Mouse (Mus musculus) hindbrain, postnatal 0 days (tissue): Measurements from ENCODE around the gene Mat1a. TPM values are rescaled to one million over a fixed set of nuclear protein-coding genes. Genes with fewer than 3 reads are reported as not detected.

Experiments used
- ATAC-seq: fragments of 200-750 bp; cut with Nextera tagmentation; 2 replicates; pipeline ENCODE4 v1.8.0; 2017; ENCODE audit warnings: mild to moderate bottlenecking, moderate TSS enrichment, moderate library complexity
- DNase-seq: peaks from one replicate; pipeline ENCODE4 v3.0.0-alpha.2; 2015; ENCODE audit warnings: low spot score
- H3K27ac ChIP-seq: fragments of 300-500 bp; sonication (generic); 2 replicates; pipeline ENCODE4 v1.5.1; 2014; ENCODE audit warnings: mild to moderate bottlenecking
- H3K27me3 ChIP-seq: fragments of 300-500 bp; sonication (generic); 2 replicates; pipeline ENCODE4 v1.6.1; 2014; ENCODE audit warnings: low read length, mixed read lengths; ENCODE audit not compliant: insufficient read depth
- H3K36me3 ChIP-seq: fragments of 300-500 bp; sonication (generic); 2 replicates; pipeline ENCODE4 v1.6.1; 2014; ENCODE audit warnings: low read length, mixed read lengths; ENCODE audit not compliant: insufficient read depth
- H3K4me1 ChIP-seq: fragments of 300-500 bp; sonication (generic); 2 replicates; pipeline ENCODE4 v1.6.1; 2014; ENCODE audit warnings: antibody characterized with exemption, low read length, mixed read lengths; ENCODE audit not compliant: insufficient read depth
- H3K4me2 ChIP-seq: fragments of 300-500 bp; sonication (generic); 2 replicates; pipeline ENCODE4 v1.6.1; 2014; ENCODE audit warnings: low read depth, mild to moderate bottlenecking, low read length, moderate library complexity, mixed read lengths
- H3K4me3 ChIP-seq: fragments of 300-500 bp; sonication (generic); 2 replicates; pipeline ENCODE4 v1.5.1; 2014; ENCODE audit warnings: low read length
- H3K9ac ChIP-seq: fragments of 300-500 bp; sonication (generic); replicated peaks from 2 replicates; pipeline ENCODE4 v1.6.1; 2014; ENCODE audit warnings: mild to moderate bottlenecking, low read length, moderate library complexity, mixed read lengths
- H3K9me3 ChIP-seq: fragments of 300-500 bp; sonication (generic); 2 replicates; pipeline ENCODE4 v1.6.1; 2016; ENCODE audit warnings: low read length, mixed read lengths
- CTCF ChIP-seq: IDR thresholded peaks from 2 replicates; pipeline ENCODE4 v1.5.1; 2016; ENCODE audit warnings: antibody characterized with exemption, control low read depth, low read depth
- WGBS: fragments of 180-500 bp; shearing (Covaris S2); extraction: QIAGEN DNeasy Blood & Tissue Kit; methylation state at CpG from one replicate; pipeline ENCODE4 v1.1.7; 2014; 5-methylcytosine and 5-hydroxymethylcytosine counted together
- polyA plus RNA-seq: library from polyadenylated mRNA; unstranded; fragments of >200 nt; fragmentation: Nextera tagmentation; extraction: Ambion mirVana; gene quantifications from 2 replicates; pipeline ENCODE4 v1.2.1, GENCODE M21; 2015
- total RNA-seq: library from RNA; depleted of rRNA; stranded (reverse); fragments of >200 nt; gene quantifications from 2 replicates; pipeline ENCODE4 v1.2.3, GENCODE M21; 2014; rRNA removed

Gene Mat1a
- total and polyA plus RNA-seq, 2 experiments from 2014 or later = not detected

DNA sequence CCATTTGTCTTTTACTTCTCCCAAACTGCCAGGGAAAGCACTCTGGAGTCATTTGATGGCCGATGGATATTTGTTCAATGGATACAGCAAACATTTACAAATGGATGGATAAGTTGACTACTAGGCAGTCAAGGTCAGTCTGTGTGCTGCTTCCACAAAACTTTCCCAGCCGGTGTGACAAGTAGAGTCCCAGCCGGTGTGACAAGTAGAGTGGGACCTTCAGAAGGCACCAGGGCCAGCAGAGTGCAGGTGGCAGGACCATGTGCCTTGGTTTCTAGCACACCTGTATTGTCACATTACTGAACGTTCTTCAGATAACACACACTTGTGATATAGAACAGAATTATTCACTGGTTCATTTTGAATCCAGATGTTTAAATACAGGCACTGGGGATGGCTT lies 55.2 kb downstream of the Mat1a start:
- Histone ChIP-seq H3K27ac (no peak overlapping the region), H3K9me3 (no peaks in the 10 kb centered on the region), H3K4me3 (no peak overlapping the region), H3K36me3 (no peaks in the 10 kb centered on the region), H3K9ac (no peak overlapping the region), H3K4me2 (no peak overlapping the region), H3K27me3 (no peaks in the 10 kb centered on the region), H3K4me1 (no peaks in the 10 kb centered on the region)
- TF ChIP-seq CTCF = no peak
- no peak for DNase-seq
- no peak for ATAC-seq
- 90% methylated on average over 4 of the region's 4 CpGs for WGBS

DNA sequence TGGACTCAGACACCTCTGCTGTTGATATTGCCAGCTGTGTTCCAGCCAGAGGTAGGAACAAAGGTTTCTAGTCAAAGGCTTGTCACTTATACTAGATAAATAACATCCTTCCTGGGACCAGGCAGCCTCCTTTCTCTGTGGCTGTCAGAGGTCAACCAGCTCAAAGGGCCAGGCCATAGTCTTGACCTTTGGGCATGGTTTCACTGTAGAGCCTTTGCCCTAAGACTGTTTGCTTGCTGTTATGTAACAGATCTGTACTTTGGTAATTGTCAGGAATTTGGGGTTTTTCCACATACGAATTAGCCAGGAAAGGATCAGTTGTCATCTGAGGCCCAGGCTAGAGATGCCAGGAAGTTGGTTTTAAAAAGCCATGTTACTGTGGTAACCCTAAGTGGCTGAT lies 55.9 kb downstream of the Mat1a start:
- Histone ChIP-seq H3K4me1 (no peaks in the 10 kb centered on the region), H3K9me3 (no peaks in the 10 kb centered on the region), H3K27me3 (no peaks in the 10 kb centered on the region), H3K4me3 (no peak overlapping the region), H3K4me2 (no peak overlapping the region), H3K36me3 (no peaks in the 10 kb centered on the region), H3K9ac (no peak overlapping the region), H3K27ac (no peak overlapping the region)
- WGBS = 33% methylated on average over 1 of the region's 1 CpGs
- DNase-seq = no peak
- no peak for ATAC-seq
- TF ChIP-seq CTCF = no peak

DNA sequence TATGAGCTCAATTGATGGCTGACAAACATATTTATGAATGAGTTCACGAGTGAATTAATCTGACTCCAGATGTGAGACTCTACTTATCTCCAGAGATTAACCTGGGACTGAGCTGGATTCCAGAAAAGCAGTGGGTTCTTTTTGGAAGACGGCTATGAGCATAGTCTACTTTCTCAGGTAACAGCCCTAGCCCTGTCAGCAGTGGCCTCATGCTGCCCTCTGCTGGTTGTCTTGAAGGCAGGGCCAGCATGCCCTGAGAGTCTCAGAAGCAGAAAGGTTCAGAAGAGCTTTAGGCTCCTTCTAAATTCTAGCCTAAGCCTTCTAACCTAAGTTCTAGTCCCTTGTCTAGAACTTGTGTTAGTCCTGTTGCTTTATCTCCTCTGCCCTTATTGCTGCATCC lies 57.8 kb downstream of the Mat1a start:
- WGBS = 38% methylated on average over 2 of the region's 2 CpGs
- Histone ChIP-seq H3K4me3 (no peak overlapping the region), H3K36me3 (no peaks in the 10 kb centered on the region), H3K27ac (no peak overlapping the region), H3K9ac (no peak overlapping the region), H3K9me3 (no peaks in the 10 kb centered on the region), H3K27me3 (no peaks in the 10 kb centered on the region), H3K4me1 (no peaks in the 10 kb centered on the region), H3K4me2 (no peak overlapping the region)
- DNase-seq (peak; percentile 29), ATAC-seq (no peak)
- TF ChIP-seq CTCF = peak; percentile 68

DNA sequence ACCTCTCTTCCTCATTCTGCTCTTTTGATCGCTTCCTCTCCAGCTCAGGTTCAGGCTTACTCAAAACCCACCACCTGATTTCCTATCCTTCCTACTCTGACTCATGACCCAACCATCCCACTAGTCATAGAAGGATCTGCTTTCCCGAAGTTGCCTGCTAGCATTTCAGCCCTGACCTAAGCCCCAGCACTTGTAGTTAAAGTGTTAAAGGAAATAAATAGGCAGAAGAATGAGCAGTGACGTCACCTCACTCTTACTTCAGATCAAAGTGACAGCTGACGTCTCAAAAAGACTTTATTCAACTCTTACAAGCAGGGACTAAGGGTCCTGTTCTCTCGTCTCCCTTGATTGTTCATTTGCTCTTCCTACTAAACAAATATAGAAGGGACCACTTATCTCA lies 62.4 kb downstream of the Mat1a start:
- Histone ChIP-seq H3K4me3 (no peak overlapping the region), H3K27me3 (no peaks in the 10 kb centered on the region), H3K27ac (no peak overlapping the region), H3K4me1 (no peaks in the 10 kb centered on the region), H3K36me3 (no peaks in the 10 kb centered on the region), H3K4me2 (no peak overlapping the region), H3K9ac (no peak overlapping the region), H3K9me3 (no peaks in the 10 kb centered on the region)
- ATAC-seq (no peak), DNase-seq (no peak)
- TF ChIP-seq CTCF = no peak
- WGBS = 68% methylated on average over 5 of the region's 5 CpGs

DNA sequence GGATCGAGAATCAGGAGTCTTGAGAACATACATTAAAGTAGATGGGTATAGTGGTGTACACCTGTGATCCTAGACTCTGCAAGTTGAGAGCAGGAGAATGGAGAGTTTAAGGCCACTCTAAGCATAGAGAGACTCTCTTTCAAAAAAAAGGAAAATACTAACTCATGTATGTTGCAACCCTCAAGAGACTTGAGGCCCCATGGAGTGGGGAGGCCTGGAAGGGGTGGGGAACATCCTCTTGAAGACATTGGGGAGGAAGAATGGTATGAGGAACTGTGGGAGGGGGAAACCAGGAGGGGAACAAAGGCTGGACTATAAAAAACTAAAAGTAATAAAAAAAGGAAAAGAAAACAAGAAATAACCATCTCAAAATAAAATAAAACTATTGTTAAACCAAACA lies 63.7 kb downstream of the Mat1a start:
- ATAC-seq (no peak), DNase-seq (no peak)
- no peak for TF ChIP-seq CTCF
- no peaks in the 10 kb centered on the region for H3K4me1 ChIP-seq
- no peaks in the 10 kb centered on the region for H3K27me3 ChIP-seq
- no peak overlapping the region for H3K27ac ChIP-seq
- H3K36me3 ChIP-seq = no peaks in the 10 kb centered on the region
- 87% methylated on average over 1 of the region's 1 CpGs for WGBS
- no peak overlapping the region for H3K4me2 ChIP-seq
- no peak overlapping the region for H3K4me3 ChIP-seq
- H3K9ac ChIP-seq = no peak overlapping the region
- H3K9me3 ChIP-seq = no peaks in the 10 kb centered on the region

DNA sequence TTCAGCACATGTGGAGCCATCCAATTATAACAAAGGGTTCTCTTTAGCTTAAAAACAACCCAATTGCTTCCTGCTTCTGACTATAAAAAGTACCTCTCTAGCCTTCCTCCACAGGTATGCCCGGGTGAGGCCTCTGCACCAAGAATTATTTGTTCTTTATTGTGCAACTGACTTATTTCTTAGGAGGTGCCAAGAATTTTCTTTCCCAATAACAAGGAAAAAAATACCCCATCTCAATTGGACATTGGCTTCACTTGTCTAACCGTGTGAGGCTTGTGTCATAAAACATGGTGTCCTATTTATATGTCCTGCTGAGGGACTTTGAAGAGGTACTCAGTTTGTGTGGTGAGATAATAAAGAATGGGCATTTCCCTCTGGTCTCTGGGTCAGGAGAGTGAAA lies 65.7 kb downstream of the Mat1a start:
- WGBS = 93% methylated on average over 2 of the region's 2 CpGs
- Histone ChIP-seq H3K4me3 (no peak overlapping the region), H3K27ac (no peak overlapping the region), H3K27me3 (no peaks in the 10 kb centered on the region), H3K9ac (no peak overlapping the region), H3K36me3 (no peaks in the 10 kb centered on the region), H3K9me3 (no peaks in the 10 kb centered on the region), H3K4me1 (no peaks in the 10 kb centered on the region), H3K4me2 (no peak overlapping the region)
- DNase-seq (no peak), ATAC-seq (no peak)
- TF ChIP-seq CTCF = no peak

Other genes with a start within 250 kb of the Mat1a start
- gene Sh2d4b, start 211.8 kb upstream of the Mat1a start, total RNA-seq = 1.8 and 2.6 TPM in 2 replicates
- 0.54 and 0.63 TPM in 2 replicates for gene Sh2d4b, start 211.8 kb upstream of the Mat1a start, polyA plus RNA-seq
- gene Tspan14, start 138.2 kb upstream of the Mat1a start, total RNA-seq = 38.2 and 39.2 TPM in 2 replicates
- gene Tspan14, start 138.2 kb upstream of the Mat1a start, polyA plus RNA-seq = 30.4 and 35.2 TPM in 2 replicates
- 35.1 and 35.3 TPM in 2 replicates for gene Fam213a, start 91.2 kb upstream of the Mat1a start, total RNA-seq
- gene Fam213a, start 91.2 kb upstream of the Mat1a start, polyA plus RNA-seq = 109 and 118 TPM in 2 replicates
- not detected in 2 replicates for gene Dydc2, start 35.8 kb upstream of the Mat1a start, total RNA-seq
- gene Dydc2, start 35.8 kb upstream of the Mat1a start, polyA plus RNA-seq = 0.96 and 1.6 TPM in 2 replicates
- gene Dydc1, start 32.1 kb upstream of the Mat1a start, total RNA-seq = not detected in 2 replicates
- gene Dydc1, start 32.1 kb upstream of the Mat1a start, polyA plus RNA-seq = 0.43 TPM in 1 of 2 replicates, not detected in the other
- not detected in 2 replicates for gene Sftpa1, start 26.7 kb downstream of the Mat1a start, total RNA-seq
- not detected in 2 replicates for gene Sftpa1, start 26.7 kb downstream of the Mat1a start, polyA plus RNA-seq
- gene Mbl1, start 46.4 kb downstream of the Mat1a start, total RNA-seq = not detected in 2 replicates
- not detected in 2 replicates for gene Mbl1, start 46.4 kb downstream of the Mat1a start, polyA plus RNA-seq
- not detected in 2 replicates for gene Sftpd, start 80.1 kb downstream of the Mat1a start, total RNA-seq
- gene Sftpd, start 80.1 kb downstream of the Mat1a start, polyA plus RNA-seq = not detected in 2 replicates
- gene Gm2832, start 173.8 kb downstream of the Mat1a start, total RNA-seq = 0.10 TPM in 1 of 2 replicates, not detected in the other
- 0.56 and 0.57 TPM in 2 replicates for gene Gm2832, start 173.8 kb downstream of the Mat1a start, polyA plus RNA-seq
- gene Gm5798, start 243.6 kb downstream of the Mat1a start, total RNA-seq = not detected in 2 replicates
- gene Gm5798, start 243.6 kb downstream of the Mat1a start, polyA plus RNA-seq = not detected in 2 replicates